Mouse (Mus musculus) CD4-positive helper T cell, adult 2 months (primary cell): ENCODE measurements at regions not wholly inside any gene's neighbourhood (a gene's known extent, or its start where the extent isn't known, plus 50 kb on each side); places are given as distances from the start of the nearest gene placed in this dataset.

ENCODE experiments used
- DNase-seq: peaks from one replicate; pipeline ENCODE4 v3.0.0-alpha.2; 2012; ENCODE audit warnings: low read depth, missing footprints, low spot score

DNA sequence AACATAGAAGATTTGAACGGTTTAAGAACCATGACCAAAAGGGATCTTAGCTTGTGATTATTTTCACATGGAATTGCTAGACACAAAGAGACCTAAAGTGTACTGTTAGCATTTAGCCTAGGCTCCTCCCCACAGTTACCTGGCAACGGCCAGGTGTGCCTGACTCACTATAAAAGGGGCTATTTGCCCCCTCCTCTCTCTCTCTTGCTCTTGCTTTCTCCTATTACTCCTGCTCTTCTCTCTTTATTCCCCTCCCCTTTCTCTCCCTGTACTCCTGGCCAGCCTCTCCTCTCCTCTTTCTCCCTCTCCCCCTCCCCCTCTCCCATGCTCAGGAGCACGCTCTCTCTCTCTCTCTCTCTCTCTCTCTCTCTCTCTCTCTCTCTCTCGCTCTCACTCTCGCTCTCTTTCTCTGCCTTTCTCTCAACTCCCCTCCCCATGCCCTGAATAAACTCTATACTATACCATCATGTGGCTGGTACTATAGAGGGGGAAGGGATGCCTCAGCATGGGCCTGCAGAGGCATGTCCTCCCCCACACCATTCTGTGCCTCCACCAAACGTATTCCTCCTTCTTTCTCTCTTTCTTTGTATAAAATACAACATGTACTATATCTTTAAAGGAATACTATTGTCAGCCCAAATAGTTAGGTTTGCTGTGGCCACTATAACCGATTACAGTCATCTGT is 603.9 kb downstream of the Rps29 start:
- DNase-seq = no peak

DNA sequence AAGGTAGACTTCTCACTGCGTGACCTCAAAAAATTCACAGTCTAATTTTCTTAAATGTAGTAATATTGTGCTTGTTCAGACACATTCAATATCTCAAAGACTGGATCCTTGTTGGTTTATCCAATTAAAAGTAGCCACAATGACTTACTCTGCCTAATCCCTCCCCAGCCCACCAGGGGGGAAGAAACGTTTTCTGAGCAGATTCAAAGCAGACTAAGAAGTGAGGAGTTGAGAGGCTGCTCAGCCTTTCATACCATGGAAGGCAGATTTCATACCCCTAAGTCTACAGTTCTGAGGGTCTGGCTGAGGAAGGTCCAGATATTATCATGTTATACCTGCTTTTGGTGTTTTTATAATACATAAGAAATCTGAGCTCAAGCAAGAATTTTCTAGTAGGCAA is 604.7 kb downstream of the Rps29 start:
- no peak for DNase-seq

DNA sequence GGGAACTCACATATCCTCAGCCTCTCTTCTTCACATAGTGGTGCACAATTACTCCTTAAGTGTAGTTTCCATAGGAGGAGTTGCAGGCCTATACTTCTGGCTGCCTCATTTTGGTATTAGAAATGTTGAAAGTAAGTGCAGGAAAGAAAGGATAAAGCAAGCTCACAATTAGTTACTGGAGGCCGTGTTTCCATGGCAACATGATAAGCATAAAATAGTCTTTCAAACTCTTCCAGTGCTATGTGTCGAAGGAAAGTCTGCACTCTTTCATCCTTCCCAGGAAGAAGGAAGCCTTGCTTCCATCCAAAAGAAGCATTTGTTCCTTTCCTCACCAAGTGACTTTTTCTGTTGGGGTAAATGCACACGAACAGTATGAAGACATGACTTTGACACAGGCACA is 617.2 kb downstream of the Rps29 start:
- DNase-seq = no peak

DNA sequence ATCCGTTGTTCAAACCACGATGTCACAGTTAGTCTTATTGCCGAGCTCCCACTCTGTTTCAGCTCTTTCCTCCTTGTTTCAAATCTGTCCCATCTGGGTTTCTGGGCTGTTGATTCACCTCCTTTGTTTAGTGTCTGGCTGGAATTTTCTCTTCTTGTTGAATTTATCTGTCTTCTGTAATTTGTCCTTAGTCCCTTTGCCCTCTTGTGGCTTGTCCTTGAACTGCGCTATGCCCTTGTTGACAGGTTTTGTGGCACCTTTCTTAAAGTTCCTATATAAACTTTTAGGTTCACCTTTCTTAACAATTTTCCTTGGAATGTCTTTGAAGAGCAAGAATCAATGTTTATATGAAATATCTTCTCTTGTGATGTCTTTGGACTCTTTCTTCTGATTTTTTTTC is 658.2 kb downstream of the Rps29 start:
- DNase-seq = no peak

DNA sequence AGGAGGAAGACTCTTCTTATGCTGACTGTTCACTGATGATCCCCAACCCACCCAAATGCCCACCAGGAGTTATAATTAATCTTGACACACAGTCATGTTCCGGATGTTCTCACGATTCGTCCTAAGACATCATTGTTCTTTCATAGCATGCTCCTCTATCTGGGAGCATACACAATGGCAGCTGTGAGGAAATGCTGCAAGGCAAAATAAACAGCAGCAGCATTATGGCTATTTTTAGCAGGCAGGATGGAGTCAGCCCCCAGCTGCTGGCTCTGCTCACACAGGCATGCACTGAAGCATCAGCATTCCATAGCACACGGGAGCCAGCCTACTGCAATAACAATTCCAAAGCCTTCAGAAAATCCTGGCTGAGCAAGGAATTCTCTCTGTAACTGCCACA is 696.0 kb downstream of the Rps29 start:
- DNase-seq = no peak

DNA sequence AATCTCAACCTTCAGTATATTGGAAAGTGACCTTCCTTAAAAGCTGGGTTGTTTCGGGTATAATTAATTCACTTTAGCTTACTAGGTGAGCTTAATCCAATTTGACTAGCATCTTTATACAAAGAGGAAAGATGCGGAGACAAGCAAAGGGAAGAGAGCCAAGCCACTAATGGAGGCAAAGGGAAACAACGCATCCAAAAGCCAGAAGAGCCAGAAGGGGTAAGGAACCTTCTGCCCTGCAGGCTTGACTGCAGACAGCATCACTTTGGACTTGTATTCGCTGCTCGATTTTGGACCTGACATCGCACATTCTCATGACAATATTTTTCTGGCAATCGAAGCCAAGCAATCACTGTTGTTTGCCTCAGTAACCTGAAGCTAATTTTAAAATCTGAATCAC is 700.8 kb downstream of the Rps29 start:
- DNase-seq = no peak

DNA sequence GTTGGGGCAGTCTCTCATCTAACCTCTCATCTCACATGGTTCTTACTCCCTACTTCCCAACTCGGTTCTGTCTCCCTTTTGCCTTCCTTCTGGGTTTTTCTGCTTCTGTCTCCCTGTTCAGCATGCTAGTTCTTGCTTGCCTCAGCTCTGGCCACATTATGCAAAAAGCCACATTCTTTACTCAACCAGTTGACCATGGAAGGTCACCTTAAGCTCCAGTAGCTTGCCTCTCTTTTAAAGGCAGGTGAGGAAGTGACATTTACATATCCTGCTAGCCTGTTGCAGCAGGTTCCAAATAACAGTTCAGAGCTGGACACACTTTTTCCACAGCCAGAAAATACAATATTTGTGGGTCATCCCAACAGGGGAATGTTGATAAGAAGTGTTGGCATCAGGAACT is 732.4 kb downstream of the Rps29 start:
- no peak for DNase-seq

DNA sequence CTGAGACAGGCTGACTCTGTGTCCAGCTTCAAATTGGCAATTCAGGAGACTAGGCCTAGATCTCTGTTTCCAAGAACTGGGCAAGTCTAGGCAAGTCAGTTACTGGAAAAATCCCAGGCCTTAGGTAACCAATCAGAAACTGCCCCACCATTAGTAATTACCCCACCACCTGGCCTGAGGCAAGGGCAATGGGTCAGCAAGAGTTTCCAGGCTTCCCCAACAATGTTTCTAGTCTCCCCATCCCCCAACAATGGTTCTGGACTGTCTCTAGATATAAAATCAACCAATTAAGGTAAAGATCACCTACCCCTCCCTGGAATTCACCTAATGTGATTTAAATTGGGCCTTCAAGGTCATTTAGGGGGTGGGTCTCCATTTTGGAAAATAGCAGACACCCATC is 734.0 kb downstream of the Rps29 start:
- no peak for DNase-seq
